ENCODE assay signal across 11 mouse cellular contexts in the genomic region with DNA sequence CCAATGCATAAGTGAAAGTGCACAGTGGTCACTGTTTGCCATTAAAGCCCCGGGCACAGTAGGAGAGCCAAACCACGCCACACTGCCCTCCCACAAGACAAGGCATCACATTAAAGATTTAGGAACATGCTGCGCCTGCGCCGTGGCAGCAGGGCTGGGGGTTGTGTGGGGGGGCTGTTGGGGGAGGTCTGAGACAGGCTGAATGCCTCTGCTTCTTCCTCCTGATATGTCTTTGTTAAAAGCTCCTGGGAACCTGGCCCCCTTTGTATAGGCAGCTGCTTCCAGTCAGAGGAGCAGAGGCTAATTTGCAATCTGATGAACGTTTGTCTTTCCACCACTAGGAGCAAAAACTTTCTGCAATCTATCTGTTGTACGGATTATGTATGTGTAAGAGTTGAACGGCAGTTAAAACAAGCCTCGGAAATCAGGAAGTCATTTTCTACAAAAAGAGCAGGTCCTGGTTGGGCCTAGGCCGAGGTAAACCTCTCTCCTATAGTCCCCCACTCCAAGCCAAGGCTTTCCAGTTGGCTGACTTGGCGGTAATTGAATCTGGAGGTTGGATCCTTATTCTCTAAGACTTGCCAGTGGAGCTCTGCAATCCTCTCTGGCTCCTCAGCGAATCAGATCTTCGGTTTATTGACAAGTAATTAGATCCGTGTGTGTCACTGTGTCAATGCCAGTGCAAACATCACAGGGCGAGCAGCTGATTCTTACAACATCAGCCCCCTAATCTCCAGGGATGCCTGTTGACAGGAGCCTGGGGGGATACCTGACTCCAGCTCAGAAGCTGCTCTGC.
DNase-seq lines count a peak whose midpoint lies in the region; ATAC-seq and TF ChIP-seq lines count a peak whose summit lies in the region.
"Had no signal": no experiment of that assay in that cellular context is flagged by ENCODE, and none has a peak within 500 bp of the region (broad histone marks: within the 10 kb centered on the region; RNA-seq: fewer than 3 reads in every experiment).

No protein-coding gene starts in this region.

- intact Hi-C loops in gastrocnemius, adult 2 months (cut with DNase I): no loop called here
- intact Hi-C loops in gastrocnemius, postnatal 14 days (cut with DNase I; ENCODE audit: low total_unique reads): no loop called here

- TF ChIP-seq CTCF in gastrocnemius, adult 2 months (IDR thresholded peaks at IDR 0.05): peak; percentile 22; the same call in 1 of the 2 replicates

- no peak overlapping the region for H3K4me2 ChIP-seq in embryonic facial prominence, embryonic 11.5 days (ENCODE audit: low read depth, low read length)
- H3K4me2 ChIP-seq in hindbrain, embryonic 13.5 days: no peak overlapping the region; the same call in 1 of the 2 replicates
- H3K4me2 ChIP-seq in neural tube, embryonic 11.5 days (ENCODE audit: low read depth): no peak overlapping the region
- H3K4me2 ChIP-seq: heart, embryonic 13.5 days had no signal

- H3K27ac ChIP-seq in gastrocnemius, adult 2 months: peak overlapping the region; percentile 62; the same call in 1 of the 2 replicates
- H3K27ac ChIP-seq in embryonic facial prominence, embryonic 11.5 days (replicated peaks; ENCODE audit: low read depth, low read length): 0 out of 2 replicates have a peak overlapping the region, but pooled peaks have one; percentile 49
- peak overlapping the region; percentile 36; the same call in 1 of the 2 replicates for H3K27ac ChIP-seq in hindbrain, embryonic 13.5 days
- 0 out of 2 replicates have a peak overlapping the region, but pooled peaks have one; percentile 24 for H3K27ac ChIP-seq in neural tube, embryonic 11.5 days (ENCODE audit: low read depth, low read length)
- H3K27ac ChIP-seq: heart, embryonic 13.5 days had no signal

- no peaks in the 10 kb centered on the region for H3K36me3 ChIP-seq in embryonic facial prominence, embryonic 11.5 days (replicated peaks; ENCODE audit: control insufficient read depth, insufficient read depth, low read depth, low read length)
- no peaks in the 10 kb centered on the region for H3K36me3 ChIP-seq in hindbrain, embryonic 13.5 days
- H3K36me3 ChIP-seq in neural tube, embryonic 11.5 days (ENCODE audit: control insufficient read depth, insufficient read depth, low read length): no peaks in the 10 kb centered on the region
- H3K36me3 ChIP-seq: heart, embryonic 13.5 days had no signal

- H3K9me3 ChIP-seq in embryonic facial prominence, embryonic 11.5 days (replicated peaks; ENCODE audit: control insufficient read depth, low read length): no peaks in the 10 kb centered on the region
- H3K9me3 ChIP-seq in hindbrain, embryonic 13.5 days: no peaks in the 10 kb centered on the region
- no peaks in the 10 kb centered on the region for H3K9me3 ChIP-seq in neural tube, embryonic 11.5 days (ENCODE audit: control insufficient read depth, low read length)
- H3K9me3 ChIP-seq: heart, embryonic 13.5 days had no signal

- 15% methylated on average over 15 of the region's 15 CpGs for WGBS in embryonic facial prominence, embryonic 11.5 days
- WGBS in hindbrain, embryonic 13.5 days: 17% methylated on average over 15 of the region's 15 CpGs
- 37% methylated on average over 15 of the region's 15 CpGs for WGBS in neural tube, embryonic 11.5 days

- peak; percentile 54 for DNase-seq in gastrocnemius, adult 2 months
- no peak for DNase-seq in gastrocnemius, postnatal 14 days
- peak; percentile 62 for DNase-seq in embryonic facial prominence, embryonic 11.5 days (ENCODE audit: low spot score)
- DNase-seq in neural tube, embryonic 11.5 days (ENCODE audit: low spot score): peak; percentile 63
- no peak for DNase-seq in ovary, postnatal 14 days (ENCODE audit: low spot score)
- no peak for DNase-seq in cerebellum, adult 8-10 months
- DNase-seq in thymus, postnatal 0 days (ENCODE audit: low spot score): no peak
- DNase-seq: kidney, adult 11 months had no signal

- no peak overlapping the region for H3K9ac ChIP-seq in embryonic facial prominence, embryonic 11.5 days (replicated peaks; ENCODE audit: low read length)
- 0 out of 2 replicates have a peak overlapping the region, but pooled peaks have one; percentile 14 for H3K9ac ChIP-seq in hindbrain, embryonic 13.5 days
- no peak overlapping the region for H3K9ac ChIP-seq in neural tube, embryonic 11.5 days (ENCODE audit: low read length)
- H3K9ac ChIP-seq: heart, embryonic 13.5 days had no signal

- H3K4me3 ChIP-seq in gastrocnemius, adult 2 months: no peak overlapping the region
- no peak overlapping the region for H3K4me3 ChIP-seq in embryonic facial prominence, embryonic 11.5 days (ENCODE audit: low read depth, low read length)
- no peak overlapping the region for H3K4me3 ChIP-seq in hindbrain, embryonic 13.5 days
- no peak overlapping the region for H3K4me3 ChIP-seq in neural tube, embryonic 11.5 days (ENCODE audit: low read depth, low read length)
- H3K4me3 ChIP-seq: erythroblast, embryonic 14.5 days; heart, embryonic 13.5 days had no signal

- no peaks in the 10 kb centered on the region for H3K27me3 ChIP-seq in embryonic facial prominence, embryonic 11.5 days (ENCODE audit: control insufficient read depth, insufficient read depth, low read length)
- peaks cover 71% of the 10 kb centered on the region for H3K27me3 ChIP-seq in hindbrain, embryonic 13.5 days
- H3K27me3 ChIP-seq in neural tube, embryonic 11.5 days (ENCODE audit: control insufficient read depth, insufficient read depth, low read length): no peaks in the 10 kb centered on the region

- no peaks in the 10 kb centered on the region; the same call in 1 of the 2 replicates for H3K4me1 ChIP-seq in embryonic facial prominence, embryonic 11.5 days (ENCODE audit: control insufficient read depth, insufficient read depth, low read length)
- H3K4me1 ChIP-seq in hindbrain, embryonic 13.5 days (replicated peaks): peaks cover 37% of the 10 kb centered on the region
- peaks cover 5% of the 10 kb centered on the region for H3K4me1 ChIP-seq in neural tube, embryonic 11.5 days (ENCODE audit: control insufficient read depth, insufficient read depth, low read length)

- ATAC-seq in embryonic facial prominence, embryonic 11.5 days (replicated peaks; ENCODE audit: insufficient number of reproducible peaks, low FRiP score, low TSS enrichment, low read depth): peak; percentile 68
- ATAC-seq in hindbrain, embryonic 13.5 days (ENCODE audit: low FRiP score): peak; percentile 83; the same call in 1 of the 2 replicates
- peak; percentile 80 for ATAC-seq in neural tube, embryonic 11.5 days (ENCODE audit: insufficient read depth, low FRiP score, low TSS enrichment)

Comparison
In these comparisons a context has a peak if more than half of its experiments do, and no peak if none do; other contexts are left out.
1. DNase-seq: peak in gastrocnemius, adult 2 months (single experiment), embryonic facial prominence, embryonic 11.5 days (single experiment) and neural tube, embryonic 11.5 days (single experiment); none in gastrocnemius, postnatal 14 days (single experiment), ovary, postnatal 14 days (single experiment), cerebellum, adult 8-10 months (single experiment) and thymus, postnatal 0 days (single experiment).
2. Peak in every context shown above with its lines, with median percentiles within 50 percentile points of each other: H3K27ac ChIP-seq and ATAC-seq.